Mouse (Mus musculus): ENCODE measurements around the gene Olfr1414. TPM values are rescaled to one million over a fixed set of nuclear protein-coding genes. Genes with fewer than 3 reads are reported as not detected.
"Not testable (repeated sequence)": the region's sequence is repeated elsewhere in the genome, so short reads cannot be mapped to it uniquely, and the experiment has no call there.

The Olfr1414 gene
- not detected in 2 replicates for polyA plus RNA-seq (2016; fragmentation: Nextera tagmentation; extraction: Ambion mirVana)

- Histone ChIP-seq H3K9ac (no peak within 1 kb of the TSS), H3K27me3 (replicated peaks) (peaks cover 37% of the 10 kb centered on the region), H3K9me3 (replicated peaks) (no peaks in the 10 kb centered on the region), H3K4me2 (no peak within 1 kb of the TSS), H3K4me3 (no peak within 1 kb of the TSS), H3K36me3 (no peaks in the 10 kb centered on the region), H3K27ac (ENCODE audit: poor library complexity, severe bottlenecking) (no peak within 1 kb of the TSS), H3K4me1 (replicated peaks) (no peaks in the 10 kb centered on the region)
- 77% methylated on average over 3 of the region's 3 CpGs for WGBS
- ATAC-seq (ENCODE audit: insufficient number of reproducible peaks, low FRiP score): no peak
Observed at GRCm38 (mm10) chr1:92518561-92518960, at the start of gene Olfr1414. TSS of gene Olfr1414 (minus strand) at chr1:92518661.

GRCm38 (mm10) chr1:92545929-92546328 is 27.5 kb upstream of the Olfr1414 start:
- no peak overlapping the region for H3K4me3 ChIP-seq

GRCm38 (mm10) chr1:92539071-92539470 is 20.6 kb upstream of the Olfr1414 start:
- Histone ChIP-seq H3K27ac (ENCODE audit: poor library complexity, severe bottlenecking) (no peak overlapping the region), H3K4me2 (no peak overlapping the region), H3K4me1 (replicated peaks) (no peaks in the 10 kb centered on the region), H3K4me3 (no peak overlapping the region), H3K36me3 (no peaks in the 10 kb centered on the region), H3K27me3 (replicated peaks) (no peaks in the 10 kb centered on the region; the same call in none of the 2 replicates), H3K9me3 (replicated peaks) (no peaks in the 10 kb centered on the region), H3K9ac (no peak overlapping the region)
- ATAC-seq (ENCODE audit: insufficient number of reproducible peaks, low FRiP score): no peak
- WGBS: 48% methylated on average over 2 of the region's 2 CpGs

More at GRCm38 (mm10) chr1:92545929-92546328, 27.5 kb upstream of the Olfr1414 start:
- 75% methylated on average over 2 of the region's 2 CpGs for whole genome bisulfite sequencing
- no peak overlapping the region for H3K4me2 ChIP-seq
- no peak overlapping the region for H3K27ac ChIP-seq (ENCODE audit: poor library complexity, severe bottlenecking)
- no peaks in the 10 kb centered on the region for H3K4me1 ChIP-seq (replicated peaks)
- ATAC-seq (ENCODE audit: insufficient number of reproducible peaks, low FRiP score): no peak
- no peak overlapping the region for H3K9ac ChIP-seq
- H3K9me3 ChIP-seq (replicated peaks): no peaks in the 10 kb centered on the region
- 0 out of 2 replicates have a peak, but pooled peaks cover 3% of the 10 kb centered on the region for H3K27me3 ChIP-seq (replicated peaks)
- no peaks in the 10 kb centered on the region for H3K36me3 ChIP-seq

GRCm38 (mm10) chr1:92536972-92537371 is 18.5 kb upstream of the Olfr1414 start:
- Histone ChIP-seq H3K9ac (no peak overlapping the region), H3K27me3 (replicated peaks) (peaks cover 6% of the 10 kb centered on the region), H3K4me3 (no peak overlapping the region), H3K4me1 (replicated peaks) (no peaks in the 10 kb centered on the region), H3K4me2 (no peak overlapping the region), H3K27ac (ENCODE audit: poor library complexity, severe bottlenecking) (no peak overlapping the region), H3K9me3 (replicated peaks) (no peaks in the 10 kb centered on the region), H3K36me3 (no peaks in the 10 kb centered on the region)
- ATAC-seq (ENCODE audit: insufficient number of reproducible peaks, low FRiP score): no peak
- WGBS: 43% methylated on average over 5 of the region's 5 CpGs

- Histone ChIP-seq H3K27ac (ENCODE audit: poor library complexity, severe bottlenecking) (no peak overlapping the region), H3K36me3 (no peaks in the 10 kb centered on the region), H3K9me3 (replicated peaks) (no peaks in the 10 kb centered on the region), H3K4me3 (no peak overlapping the region), H3K4me2 (no peak overlapping the region), H3K9ac (no peak overlapping the region), H3K27me3 (replicated peaks) (peaks cover 17% of the 10 kb centered on the region; the same call in 1 of the 2 replicates), H3K4me1 (replicated peaks) (no peaks in the 10 kb centered on the region)
- ATAC-seq (ENCODE audit: insufficient number of reproducible peaks, low FRiP score): no peak
- 78% methylated on average over 3 of the region's 3 CpGs for WGBS
Observed at GRCm38 (mm10) chr1:92523764-92524163, 5.3 kb upstream of the Olfr1414 start.

- no peaks in the 10 kb centered on the region for H3K4me1 ChIP-seq (replicated peaks)
- H3K9me3 ChIP-seq (replicated peaks): no peaks in the 10 kb centered on the region
- 18% methylated on average over 10 of the region's 10 CpGs for WGBS
- no peak overlapping the region for H3K4me3 ChIP-seq
- H3K27ac ChIP-seq (ENCODE audit: poor library complexity, severe bottlenecking): no peak overlapping the region
- no peak overlapping the region for H3K4me2 ChIP-seq
- peaks cover 28% of the 10 kb centered on the region for H3K27me3 ChIP-seq (replicated peaks)
- H3K36me3 ChIP-seq: no peaks in the 10 kb centered on the region
- H3K9ac ChIP-seq: no peak overlapping the region
- no peak for ATAC-seq (ENCODE audit: insufficient number of reproducible peaks, low FRiP score)
Observed at GRCm38 (mm10) chr1:92521376-92521775, 2.9 kb upstream of the Olfr1414 start.

- Histone ChIP-seq H3K4me2 (no peak overlapping the region), H3K36me3 (no peaks in the 10 kb centered on the region), H3K4me3 (no peak overlapping the region), H3K27ac (ENCODE audit: poor library complexity, severe bottlenecking) (no peak overlapping the region), H3K27me3 (replicated peaks) (peaks cover 34% of the 10 kb centered on the region), H3K9me3 (replicated peaks) (no peaks in the 10 kb centered on the region), H3K9ac (no peak overlapping the region), H3K4me1 (replicated peaks) (no peaks in the 10 kb centered on the region)
- no peak for ATAC-seq (ENCODE audit: insufficient number of reproducible peaks, low FRiP score)
- WGBS: 70% methylated on average over 6 of the region's 6 CpGs
Observed at GRCm38 (mm10) chr1:92519046-92519445, 585 bp upstream of the Olfr1414 start.

GRCm38 (mm10) chr1:92515390-92515789 is 3.1 kb downstream of the Olfr1414 start:
- H3K27me3 ChIP-seq (replicated peaks): peaks cover 25% of the 10 kb centered on the region

GRCm38 (mm10) chr1:92511646-92512045 is 6.8 kb downstream of the Olfr1414 start:
- H3K4me2 ChIP-seq; H3K9ac ChIP-seq; H3K4me1 ChIP-seq (replicated peaks); H3K36me3 ChIP-seq; H3K4me3 ChIP-seq; H3K9me3 ChIP-seq (replicated peaks); H3K27ac ChIP-seq (ENCODE audit: poor library complexity, severe bottlenecking); ATAC-seq (ENCODE audit: insufficient number of reproducible peaks, low FRiP score): not testable (repeated sequence)
- WGBS: 71% methylated on average over 5 of the region's 5 CpGs
- peaks cover 17% of the 10 kb centered on the region for H3K27me3 ChIP-seq (replicated peaks)

More at GRCm38 (mm10) chr1:92515390-92515789, 3.1 kb downstream of the Olfr1414 start:
- Histone ChIP-seq H3K36me3 (no peaks in the 10 kb centered on the region), H3K9me3 (replicated peaks) (no peaks in the 10 kb centered on the region), H3K4me1 (replicated peaks) (no peaks in the 10 kb centered on the region), H3K4me2 (no peak overlapping the region), H3K4me3 (no peak overlapping the region), H3K9ac (no peak overlapping the region), H3K27ac (ENCODE audit: poor library complexity, severe bottlenecking) (no peak overlapping the region)
- 74% methylated on average over 11 of the region's 11 CpGs for WGBS
- ATAC-seq (ENCODE audit: insufficient number of reproducible peaks, low FRiP score): no peak

- no peak for ATAC-seq (ENCODE audit: insufficient number of reproducible peaks, low FRiP score)
- Histone ChIP-seq H3K36me3 (no peaks in the 10 kb centered on the region), H3K9me3 (replicated peaks) (0 out of 2 replicates have a peak, but pooled peaks cover 2% of the 10 kb centered on the region), H3K4me1 (replicated peaks) (no peaks in the 10 kb centered on the region), H3K27ac (ENCODE audit: poor library complexity, severe bottlenecking) (no peak within 1 kb of the TSS), H3K4me2 (no peak within 1 kb of the TSS), H3K9ac (no peak within 1 kb of the TSS), H3K4me3 (no peak within 1 kb of the TSS), H3K27me3 (replicated peaks) (no peaks in the 10 kb centered on the region)
- 86% methylated on average over 2 of the region's 2 CpGs for WGBS
Observed at GRCm38 (mm10) chr1:92496001-92496400, 22.5 kb downstream of the Olfr1414 start, which contains the start of gene Olfr1415. TSS of gene Olfr1415 (minus strand) at chr1:92496101.

- no peak for ATAC-seq (ENCODE audit: insufficient number of reproducible peaks, low FRiP score)
Observed at GRCm38 (mm10) chr1:92485013-92485412, 33.4 kb downstream of the Olfr1414 start, which contains the start of gene Olfr1416. TSS of gene Olfr1416 (minus strand) at chr1:92485113.

GRCm38 (mm10) chr1:92474066-92474578 is 44.3 kb downstream of the Olfr1414 start:
- Histone ChIP-seq H3K36me3 (peaks cover 26% of the 10 kb centered on the region), H3K9me3 (replicated peaks) (no peaks in the 10 kb centered on the region), H3K9ac (peak overlapping the region; percentile 94), H3K27me3 (replicated peaks) (0 out of 2 replicates have a peak, but pooled peaks cover 4% of the 10 kb centered on the region), H3K4me3 (peak overlapping the region; percentile 98), H3K4me2 (peak overlapping the region; percentile 94), H3K4me1 (replicated peaks) (peaks cover 15% of the 10 kb centered on the region), H3K27ac (ENCODE audit: poor library complexity, severe bottlenecking) (0 out of 2 replicates have a peak overlapping the region, but pooled peaks have one; percentile 37)
- peak; percentile 52 for ATAC-seq (ENCODE audit: insufficient number of reproducible peaks, low FRiP score)
- 2% methylated on average over 10 of the region's 10 CpGs for WGBS

More at GRCm38 (mm10) chr1:92485013-92485412, 33.4 kb downstream of the Olfr1414 start, which contains the start of gene Olfr1416:
- peaks cover 10% of the 10 kb centered on the region for H3K9me3 ChIP-seq (replicated peaks)
- no peak within 1 kb of the TSS for H3K9ac ChIP-seq
- no peak within 1 kb of the TSS for H3K27ac ChIP-seq (ENCODE audit: poor library complexity, severe bottlenecking)
- no peaks in the 10 kb centered on the region for H3K36me3 ChIP-seq
- H3K27me3 ChIP-seq (replicated peaks): peaks cover 6% of the 10 kb centered on the region; the same call in 1 of the 2 replicates
- H3K4me1 ChIP-seq (replicated peaks): no peaks in the 10 kb centered on the region
- no peak within 1 kb of the TSS for H3K4me2 ChIP-seq
- no peak within 1 kb of the TSS for H3K4me3 ChIP-seq

All from heart, embryonic 12.5 days (tissue).